Mouse (Mus musculus) spleen, adult 12 weeks (tissue): ENCODE data around the gene Gm17026.
"Not testable (repeated sequence)": the region's sequence is repeated elsewhere in the genome, so short reads cannot be mapped to it uniquely, and the experiment has no call there.

Source experiments
- DNase-seq: peaks from one replicate; pipeline ENCODE4 v3.0.0; 2022; ENCODE audit warnings: low spot score

Gene Gm17026

GRCm38 (mm10) chr14:42259948-42260347 lies at the start of gene Gm17026:
Gene Gm17026, minus strand, starts transcription at chr14:42260048.
- DNase-seq, result not testable (repeated sequence)

GRCm38 (mm10) chr14:42297258-42297657 lies 37.4 kb upstream of the Gm17026 start, which contains the start of gene Gm9611:
Gene Gm9611, minus strand, starts transcription at chr14:42297358.
- DNase-seq, result not testable (repeated sequence)

GRCm38 (mm10) chr14:42216766-42217537 lies 42.9 kb downstream of the Gm17026 start:
- DNase-seq, result not testable (repeated sequence)
